Mouse (Mus musculus): ENCODE results near the gene Evi5.
"Not testable (repeated sequence)": the region's sequence is repeated elsewhere in the genome, so short reads cannot be mapped to it uniquely, and the experiment has no call there.

The Evi5 gene

GRCm38 (mm10) chr5:107874561-107875260 lies at the start of gene Evi5:
Gene Evi5, minus strand, starts transcription at chr5:107875107.
- DNase-seq (ENCODE audit: low spot score), result no peak

- DNase-seq (ENCODE audit: low spot score), result no peak
These were observed 49.7 kb upstream of the Evi5 start for GRCm38 (mm10) chr5:107924564-107924963.

GRCm38 (mm10) chr5:107922836-107923235 lies 47.9 kb upstream of the Evi5 start:
- DNase-seq (ENCODE audit: low spot score), result no peak

GRCm38 (mm10) chr5:107921400-107922252 lies 46.7 kb upstream of the Evi5 start:
- DNase-seq (ENCODE audit: low spot score), result peak; percentile 71

- DNase-seq (ENCODE audit: low spot score), result no peak
These were observed 40.4 kb upstream of the Evi5 start for GRCm38 (mm10) chr5:107915280-107915679.

GRCm38 (mm10) chr5:107911012-107911411 lies 36.1 kb upstream of the Evi5 start:
- no peak for DNase-seq (ENCODE audit: low spot score)

GRCm38 (mm10) chr5:107910084-107910616 lies 35.2 kb upstream of the Evi5 start:
- no peak for DNase-seq (ENCODE audit: low spot score)

- no peak for DNase-seq (ENCODE audit: low spot score)
These were observed 34.8 kb upstream of the Evi5 start for GRCm38 (mm10) chr5:107909668-107910067.

GRCm38 (mm10) chr5:107908514-107909110 lies 33.7 kb upstream of the Evi5 start:
- DNase-seq (ENCODE audit: low spot score), result no peak

GRCm38 (mm10) chr5:107904325-107904724 lies 29.4 kb upstream of the Evi5 start:
- no peak for DNase-seq (ENCODE audit: low spot score)

GRCm38 (mm10) chr5:107901014-107901615 lies 26.2 kb upstream of the Evi5 start:
- no peak for DNase-seq (ENCODE audit: low spot score)

GRCm38 (mm10) chr5:107900206-107901013 lies 25.5 kb upstream of the Evi5 start, which contains the start of gene Rpl5:
Gene Rpl5, plus strand, starts transcription at chr5:107900502.
- peak; percentile 94 for DNase-seq (ENCODE audit: low spot score)

- no peak for DNase-seq (ENCODE audit: low spot score)
These were observed 21.4 kb upstream of the Evi5 start for GRCm38 (mm10) chr5:107896265-107896664.

GRCm38 (mm10) chr5:107894676-107895075 lies 19.8 kb upstream of the Evi5 start:
- no peak for DNase-seq (ENCODE audit: low spot score)

GRCm38 (mm10) chr5:107891515-107891914 lies 16.6 kb upstream of the Evi5 start:
- not testable (repeated sequence) for DNase-seq (ENCODE audit: low spot score)

- no peak for DNase-seq (ENCODE audit: low spot score)
These were observed 15.3 kb upstream of the Evi5 start for GRCm38 (mm10) chr5:107889994-107890888.

- no peak for DNase-seq (ENCODE audit: low spot score)
These were observed 5.8 kb upstream of the Evi5 start for GRCm38 (mm10) chr5:107880710-107881109.

GRCm38 (mm10) chr5:107877053-107877452 lies 2.1 kb upstream of the Evi5 start:
- no peak for DNase-seq (ENCODE audit: low spot score)

- no peak for DNase-seq (ENCODE audit: low spot score)
These were observed 329 bp upstream of the Evi5 start for GRCm38 (mm10) chr5:107875261-107875611.

- no peak for DNase-seq (ENCODE audit: low spot score)
These were observed 1.0 kb downstream of the Evi5 start for GRCm38 (mm10) chr5:107873886-107874302.

All from left cerebral cortex, adult 11 months (tissue).